Mouse (Mus musculus) E14TG2a.4 (cell line): ENCODE results near the gene Prkab1.

Source experiments
- CTCF ChIP-seq: conservative IDR thresholded peaks from 2 replicates; pipeline ENCODE4 v1.5.1; 2014; ENCODE audit warnings: low read length
- NANOG ChIP-seq: IDR thresholded peaks from 2 replicates; pipeline ENCODE4 v1.6.1; 2014; ENCODE audit warnings: borderline replicate concordance, low read length, mixed read lengths
- POU5F1 ChIP-seq: IDR thresholded peaks from 2 replicates; pipeline ENCODE4 v1.6.1; 2014; ENCODE audit warnings: low read length, borderline replicate concordance

GRCm38 (mm10) chr5:115976446-115976845, 47.9 kb downstream of the Prkab1 start:
- TF ChIP-seq CTCF (no peak), NANOG (no peak), POU5F1 (no peak)
